Mouse (Mus musculus) kidney, postnatal 36 days (tissue): ENCODE measurements around the gene Irf2.

Source experiments
- DNase-seq, 2 experiments: peaks; one replicate each; pipeline ENCODE4 v3.0.0; 2021 to 2022; ENCODE audit warnings: mixed read lengths in 2 of 2

Gene Irf2

GRCm38 (mm10) chr8:46883232-46884000 is 143.9 kb downstream of the Irf2 start:
- DNase-seq: no peak

DNA sequence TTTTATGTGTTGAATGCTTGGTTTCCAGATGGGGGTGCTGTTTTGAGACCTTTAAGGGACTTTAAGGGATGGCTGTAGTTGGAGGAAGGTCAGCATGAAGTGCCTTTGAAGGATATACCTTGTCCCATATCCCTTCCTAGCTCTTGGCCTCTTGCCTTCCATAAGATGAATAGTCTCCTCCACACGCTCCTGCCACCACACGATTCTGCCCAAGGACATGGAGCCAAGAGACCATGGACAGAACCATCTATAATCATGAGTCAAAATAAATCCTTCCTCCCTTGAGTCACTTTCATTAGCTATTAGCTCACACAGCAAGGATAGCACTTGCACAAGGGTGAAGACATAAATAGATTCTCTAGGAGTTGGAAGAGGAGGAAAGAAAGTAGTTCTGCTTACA is 146.3 kb downstream of the Irf2 start:
- DNase-seq: no peak

DNA sequence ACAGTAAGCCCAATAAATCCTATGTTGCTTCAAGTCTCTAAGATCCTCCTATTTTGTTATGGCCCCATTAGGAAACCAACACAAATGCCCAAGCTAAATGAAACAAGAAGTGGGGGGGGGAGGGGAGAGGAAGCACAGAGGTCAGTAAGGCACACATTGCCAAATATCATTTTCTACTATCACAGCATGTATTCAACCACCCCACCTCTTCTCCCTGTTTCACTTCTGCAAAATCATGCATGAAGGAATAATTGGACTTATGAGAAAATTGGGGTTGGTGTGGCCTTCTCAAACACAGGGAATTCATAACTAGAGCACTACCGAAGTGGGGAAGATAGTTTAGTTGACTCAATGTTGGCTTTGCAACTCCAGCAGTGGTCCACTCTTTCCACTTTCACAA is 146.7 kb downstream of the Irf2 start:
- DNase-seq: no peak

GRCm38 (mm10) chr8:46887396-46887795 is 147.9 kb downstream of the Irf2 start:
- no peak for DNase-seq

DNA sequence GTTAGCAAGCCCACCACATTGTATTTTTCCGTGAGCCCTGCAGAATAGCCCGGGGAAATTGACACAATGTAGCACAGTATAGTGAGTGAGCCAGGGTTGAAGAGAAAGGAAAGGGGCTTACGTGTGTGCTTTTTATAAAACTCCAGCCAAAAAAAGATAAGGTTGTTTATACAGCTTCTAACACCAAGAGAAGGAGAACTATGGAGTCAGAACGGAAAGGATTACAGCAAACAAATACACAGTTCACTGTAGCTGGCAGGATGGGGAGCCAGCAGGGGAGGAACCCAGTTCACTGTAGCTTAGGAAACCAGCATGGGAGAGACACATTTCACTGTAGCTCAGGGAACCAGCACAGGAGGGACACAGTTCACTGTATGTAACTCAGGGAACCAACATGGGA is 149.0 kb downstream of the Irf2 start:
- DNase-seq: no peak

GRCm38 (mm10) chr8:46890241-46890640 is 150.7 kb downstream of the Irf2 start:
- no peak for DNase-seq

DNA sequence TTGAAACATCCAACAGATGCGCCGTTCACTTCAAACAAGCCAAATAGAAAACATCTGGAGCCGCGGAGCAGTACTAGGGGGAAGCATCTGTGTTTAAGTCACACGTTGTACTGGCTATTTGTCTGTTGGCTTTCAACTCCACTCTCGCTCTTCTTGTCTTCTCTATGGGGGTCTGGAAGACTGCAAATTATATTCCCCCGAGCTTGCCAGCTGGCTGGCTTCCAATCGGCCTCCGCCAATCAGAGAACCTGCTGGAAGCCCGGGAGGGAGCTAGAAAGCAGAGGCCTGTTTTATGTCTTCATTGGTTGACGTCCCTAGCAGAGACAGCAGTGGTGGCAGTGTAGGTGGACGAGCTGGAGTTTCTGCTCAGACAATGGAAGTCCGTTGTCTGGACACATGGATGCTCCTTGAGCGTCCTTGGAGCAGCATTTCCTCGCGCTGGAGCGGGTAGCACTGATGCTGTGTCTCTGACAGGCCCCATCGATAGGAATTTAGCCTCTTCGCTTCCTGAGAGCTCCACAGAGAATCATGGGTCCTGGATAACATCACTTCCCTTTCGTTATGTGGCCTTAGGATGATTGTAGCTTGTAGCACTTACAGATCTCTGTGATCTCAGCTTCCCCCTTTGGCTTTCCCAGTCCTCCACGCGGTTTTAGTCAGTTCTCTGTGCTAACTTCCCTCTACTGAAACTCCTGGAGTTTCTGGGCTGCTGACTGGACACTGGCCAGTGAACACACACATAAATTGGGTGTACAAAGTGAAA is 153.2 kb downstream of the Irf2 start:
- peak; percentile 16 to 20 for DNase-seq

- DNase-seq: no peak
Measured at GRCm38 (mm10) chr8:46894385-46894784, 154.9 kb downstream of the Irf2 start.

GRCm38 (mm10) chr8:46896005-46896404 is 156.5 kb downstream of the Irf2 start:
- DNase-seq: no peak

- DNase-seq: no peak
Measured at GRCm38 (mm10) chr8:46896704-46897103, 157.2 kb downstream of the Irf2 start.
